Mouse (Mus musculus): Measurements from ENCODE around the gene Cnnm4.
A peak's percentile ranks its signal among the peaks of the same experiment; 100 is the strongest.

Gene Cnnm4

DNA sequence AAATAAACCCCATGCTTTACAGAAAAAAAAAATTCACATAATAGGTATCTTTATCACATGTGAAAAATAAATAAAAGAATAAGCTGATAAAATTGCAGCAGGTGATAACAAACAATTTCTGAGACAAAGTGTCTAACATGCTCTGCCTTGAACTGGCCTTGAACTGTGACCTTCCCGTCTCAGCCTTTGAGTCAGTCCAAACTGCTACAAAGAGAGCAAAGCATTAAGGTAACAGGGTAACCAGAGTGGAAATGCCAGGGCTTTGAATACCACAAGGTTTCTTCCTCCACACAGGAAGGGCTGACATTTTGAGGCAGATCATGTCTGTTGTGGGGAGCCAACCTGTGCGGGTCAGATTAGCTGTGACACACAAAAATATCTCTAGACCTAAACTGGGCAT, 74.0 kb downstream of the Cnnm4 start:
- peak in 1 of 2 experiments; percentile 11 for DNase-seq

DNA sequence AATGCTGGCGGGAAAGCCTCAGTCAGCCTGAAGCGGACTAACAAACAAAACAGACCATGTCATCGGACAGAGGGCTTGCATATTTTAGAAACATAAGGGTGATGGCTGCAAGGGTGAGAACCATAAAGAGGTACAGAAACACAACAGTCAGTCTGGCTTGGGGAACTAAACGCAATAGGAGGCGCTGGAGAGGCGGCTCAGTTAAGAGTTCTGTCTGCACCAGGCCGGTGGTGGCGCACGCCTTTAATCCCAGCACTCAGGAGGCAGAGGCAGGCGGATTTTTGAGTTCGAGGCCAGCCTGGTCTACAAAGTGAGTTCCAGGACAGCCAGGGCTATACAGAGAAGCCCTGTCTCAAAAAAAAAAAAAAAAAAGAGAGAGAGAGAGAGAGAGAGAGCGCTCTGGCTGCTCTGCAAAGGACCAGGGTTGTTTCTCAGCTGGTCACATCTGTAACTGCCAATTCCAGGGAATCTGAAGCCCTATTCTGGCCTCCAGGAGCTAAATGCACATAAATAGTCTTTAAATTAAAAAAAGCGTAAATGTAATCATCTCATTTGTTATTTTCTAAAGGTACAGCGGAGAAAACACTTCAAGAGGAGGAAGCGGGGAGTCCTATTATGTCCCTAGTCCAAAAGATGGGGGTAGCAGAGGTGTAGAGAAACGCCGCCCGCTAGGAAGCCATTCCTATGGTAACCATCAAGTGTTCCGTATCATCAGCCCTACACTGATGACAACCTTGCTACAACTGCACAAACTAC, 74.6 kb downstream of the Cnnm4 start:
- peak; percentile 39 to 41 for DNase-seq

- peak; percentile 97 to 100 for DNase-seq
Observed at GRCm38 (mm10) chr1:36546888-36547471, 75.6 kb downstream of the Cnnm4 start, which contains the start of gene Ankrd39. Gene Ankrd39 (minus strand): TSS chr1:36547445.

DNA sequence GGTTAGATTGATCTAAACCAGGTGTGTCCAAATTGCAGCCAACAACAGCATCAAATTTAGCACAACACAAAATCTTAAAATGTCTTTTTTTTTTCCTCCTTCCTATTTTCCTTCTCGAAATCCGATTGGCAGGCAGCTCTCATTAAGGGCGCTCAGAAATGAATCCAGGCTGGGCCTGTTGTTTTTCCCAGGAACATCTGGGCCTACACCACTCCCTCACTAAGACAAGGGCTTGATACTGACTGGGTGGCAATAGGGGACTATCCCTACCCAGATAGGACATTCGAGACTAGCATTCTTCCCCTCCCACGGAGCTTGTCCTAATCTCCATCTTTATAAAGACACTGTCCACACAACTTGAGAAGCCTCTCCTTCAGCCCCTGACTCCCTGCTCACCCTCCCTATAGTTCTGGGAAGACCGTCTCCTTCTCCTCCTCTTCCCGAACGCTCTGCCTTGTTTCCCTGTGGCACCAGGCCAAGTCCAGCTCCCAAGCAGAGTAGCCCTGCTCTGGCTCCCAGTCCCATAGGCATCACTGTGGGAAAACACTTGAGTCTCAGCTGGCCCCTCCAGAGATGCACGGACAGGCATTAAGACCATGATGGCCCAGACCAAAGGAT, 76.7 kb downstream of the Cnnm4 start:
- peak; percentile 53 to 55 for DNase-seq

- no peak for DNase-seq
Observed at GRCm38 (mm10) chr1:36548771-36549170, 77.4 kb downstream of the Cnnm4 start.

DNA sequence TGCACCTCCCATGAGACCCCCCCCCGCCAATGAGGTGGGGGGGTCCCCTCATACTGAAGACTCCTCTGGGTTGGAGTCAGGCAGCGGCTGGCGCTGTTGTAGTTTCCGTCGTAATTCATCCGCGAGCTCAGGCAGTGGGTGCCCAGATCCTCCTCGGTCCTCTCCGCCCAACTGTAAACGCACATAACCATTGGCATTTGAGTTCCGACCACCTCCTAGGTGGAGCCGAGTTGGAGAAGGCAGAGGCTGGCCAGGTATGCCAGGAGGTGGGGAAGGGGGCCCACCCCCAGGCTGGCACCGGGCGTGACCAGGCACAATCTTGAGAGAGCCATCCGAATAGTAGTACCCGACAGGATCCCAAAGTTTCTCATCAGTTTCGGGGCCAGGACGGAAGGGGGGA, 78.1 kb downstream of the Cnnm4 start:
- DNase-seq: peak in 1 of 2 experiments; percentile 33

- peak; percentile 62 to 72 for DNase-seq
Observed at GRCm38 (mm10) chr1:36550075-36550863, 78.8 kb downstream of the Cnnm4 start.

DNA sequence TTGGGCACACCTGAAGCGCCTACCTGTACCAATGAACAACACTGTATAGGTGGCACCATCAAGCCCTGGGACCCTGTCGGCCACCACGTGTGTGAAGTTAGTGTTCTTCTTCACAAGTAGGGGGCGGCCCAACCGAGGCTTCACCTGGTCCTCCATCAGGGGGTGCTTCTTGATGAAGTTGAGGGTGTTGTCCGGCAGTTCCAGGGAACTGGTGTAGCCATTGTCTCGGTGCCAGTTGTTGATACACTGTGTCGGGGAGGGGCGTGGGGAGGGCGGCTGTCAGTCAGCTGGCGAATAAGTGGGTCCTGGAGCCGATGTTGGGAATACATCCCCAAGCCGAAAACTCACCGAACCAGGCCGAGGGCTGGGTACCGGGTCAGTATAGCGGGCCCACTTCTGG, 80.5 kb downstream of the Cnnm4 start:
- peak in 1 of 2 experiments; percentile 40 for DNase-seq

- DNase-seq: peak; percentile 78 to 81
Observed at GRCm38 (mm10) chr1:36552506-36552905, 81.1 kb downstream of the Cnnm4 start.

GRCm38 (mm10) chr1:36554633-36555399, 83.4 kb downstream of the Cnnm4 start:
- no peak for DNase-seq

DNA sequence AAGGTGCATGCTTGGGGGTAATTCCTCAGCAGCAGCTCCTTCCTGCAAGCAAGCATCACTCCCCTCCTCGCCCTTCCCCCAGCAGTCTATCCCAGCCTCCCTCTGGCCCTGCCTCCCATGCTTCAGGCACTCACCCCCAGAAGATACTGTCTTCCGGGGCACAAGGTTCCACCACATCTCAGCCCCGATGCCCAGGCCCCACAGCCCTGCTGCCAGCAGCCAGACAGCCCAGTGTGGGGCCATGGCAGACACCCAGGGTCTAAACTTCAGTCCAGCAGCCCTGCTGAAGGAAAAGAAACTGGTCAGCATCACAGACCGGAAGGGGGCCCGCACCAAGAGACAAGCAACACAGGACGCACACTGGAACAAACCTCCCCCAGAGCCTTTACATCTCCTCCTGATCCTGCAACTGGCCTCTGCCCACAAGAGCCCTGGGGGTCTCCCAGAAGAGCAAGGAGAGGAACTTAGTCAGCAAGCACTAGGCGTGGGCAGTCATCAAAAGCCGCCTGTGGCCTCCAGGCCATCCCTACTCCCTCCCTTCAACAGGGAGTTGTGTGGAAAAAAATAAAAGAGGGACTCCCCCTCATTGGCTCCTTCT, 84.5 kb downstream of the Cnnm4 start:
- peak; percentile 58 to 61 for DNase-seq

DNA sequence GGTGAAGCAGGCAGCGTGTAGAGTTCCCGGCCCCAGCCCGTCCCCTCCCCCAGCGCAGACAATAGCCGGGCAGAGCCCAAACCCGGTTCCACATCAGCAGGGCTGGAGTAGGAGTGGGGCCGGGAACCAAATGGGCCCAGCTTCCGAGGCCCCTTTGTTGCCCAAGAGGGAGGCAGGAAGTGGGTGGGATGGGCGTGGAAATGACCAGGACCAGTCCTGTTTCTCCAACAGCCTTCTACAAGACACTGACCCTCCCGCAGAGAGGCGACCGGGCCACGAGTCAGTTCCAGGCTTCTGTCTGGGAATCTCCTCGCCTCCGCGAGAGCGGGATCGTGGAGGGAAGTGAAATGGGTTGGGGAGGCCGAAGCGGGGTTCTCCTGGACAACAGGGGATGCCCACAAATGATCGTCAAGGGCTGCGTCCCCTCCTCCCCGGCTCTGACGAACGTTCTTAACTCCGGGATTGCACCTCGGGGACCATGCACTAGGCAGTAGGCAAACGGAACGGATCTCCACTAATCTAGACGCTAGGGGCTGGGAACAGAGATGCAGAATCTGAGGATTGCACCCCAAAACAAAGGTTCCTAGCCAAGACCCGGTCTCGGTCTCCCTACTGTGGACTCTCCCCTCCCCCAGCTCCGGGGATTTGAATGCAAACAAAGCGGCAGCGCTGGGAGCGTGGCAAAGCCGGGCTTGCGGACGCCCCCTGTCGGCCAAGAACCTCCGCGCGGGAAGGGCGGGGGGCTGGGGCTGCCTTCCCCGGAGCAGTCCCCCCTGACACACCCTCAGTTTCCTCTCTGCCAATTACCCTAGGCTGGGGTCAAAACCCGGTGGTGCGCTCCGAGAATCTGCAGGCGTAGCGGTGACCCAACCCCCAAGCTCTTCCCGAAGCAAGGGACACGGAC, 85.4 kb downstream of the Cnnm4 start:
- DNase-seq: peak; percentile 94 to 97

DNA sequence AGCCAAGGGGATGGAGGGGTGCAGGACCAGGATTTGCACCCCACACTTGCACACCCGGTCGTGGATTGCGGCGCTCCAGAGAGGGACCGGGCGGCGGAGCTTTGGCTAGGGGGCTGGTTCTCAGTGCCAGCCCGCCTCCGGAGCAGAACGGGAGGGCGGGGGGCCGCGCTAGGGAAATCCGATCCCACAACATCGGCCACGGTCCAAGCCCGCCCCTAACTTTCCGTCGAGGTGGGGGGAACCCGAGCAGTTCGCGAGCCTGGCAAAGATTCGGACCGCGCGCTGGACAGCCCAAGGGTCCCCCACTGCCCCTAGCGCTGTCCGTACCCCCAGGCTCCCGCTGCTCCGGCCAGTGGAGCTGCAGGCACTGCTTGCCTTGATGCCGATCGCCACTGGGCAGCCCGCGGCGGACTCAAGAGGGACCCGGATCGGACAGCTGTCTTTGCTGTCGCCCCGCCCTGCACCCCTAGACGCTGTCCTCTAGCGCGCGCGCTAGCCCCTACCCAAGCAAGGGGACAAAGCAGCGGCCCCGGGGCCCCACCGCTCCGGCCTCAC, 86.1 kb downstream of the Cnnm4 start:
- DNase-seq: peak; percentile 62 to 77

Measured in cerebellum, adult 18-20 months (tissue).